Mouse (Mus musculus) central nervous system, embryonic 14 days (tissue): ENCODE results near the gene Gbgt1. TPM values are rescaled to one million over a fixed set of nuclear protein-coding genes. Genes with fewer than 3 reads are reported as not detected.

ENCODE experiments used
- polyA plus RNA-seq: library from polyadenylated mRNA; depleted of rRNA; stranded (reverse); fragments of >200 nt; gene quantifications from 2 replicates; pipeline ENCODE4 v1.2.3, GENCODE M21; 2012; rRNA removed

Gbgt1 gene
- polyA plus RNA-seq: 1.2 and 1.9 TPM in 2 replicates

GRCm38 (mm10) chr2:28496671-28497070 is at the start of gene Gbgt1:
Gene Gbgt1, plus strand, starts transcription at chr2:28496891.

GRCm38 (mm10) chr2:28465836-28466518 is 30.7 kb upstream of the Gbgt1 start, which contains the start of gene 1700007K13Rik:
Gene 1700007K13Rik, minus strand, starts transcription at chr2:28466332.

GRCm38 (mm10) chr2:28467860-28468485 is 28.7 kb upstream of the Gbgt1 start, which contains the start of gene Mrps2:
Gene Mrps2, plus strand, starts transcription at chr2:28468066.

GRCm38 (mm10) chr2:28505795-28506194 is 9.1 kb downstream of the Gbgt1 start, which contains the start of gene Gm10134:
Gene Gm10134, plus strand, starts transcription at chr2:28506095.

GRCm38 (mm10) chr2:28512798-28513401 is 16.2 kb downstream of the Gbgt1 start, which contains the start of gene Ralgds:
Gene Ralgds, plus strand, starts transcription at chr2:28513125.

Other genes starting within 250 kb of the Gbgt1 start
- gene Ppp1r26, start 50.1 kb upstream of the Gbgt1 start, polyA plus RNA-seq: 16.9 and 18.0 TPM in 2 replicates
- 1.5 and 2.2 TPM in 2 replicates for gene 1700007K13Rik, start 30.6 kb upstream of the Gbgt1 start, polyA plus RNA-seq
- 49.6 and 51.9 TPM in 2 replicates for gene Mrps2, start 28.8 kb upstream of the Gbgt1 start, polyA plus RNA-seq
- 0.28 and 0.93 TPM in 2 replicates for gene Gm10134, start 9.2 kb downstream of the Gbgt1 start, polyA plus RNA-seq
- 166 TPM in 2 replicates for gene Ralgds, start 16.2 kb downstream of the Gbgt1 start, polyA plus RNA-seq
- gene Cel, start 66.5 kb downstream of the Gbgt1 start, polyA plus RNA-seq: 0.05 and 0.06 TPM in 2 replicates
- 48.4 and 52.5 TPM in 2 replicates for gene Gtf3c5, start 86.9 kb downstream of the Gbgt1 start, polyA plus RNA-seq
- gene Gfi1b, start 125.1 kb downstream of the Gbgt1 start, polyA plus RNA-seq: 0.12 and 0.18 TPM in 2 replicates
- gene Tsc1, start 144.3 kb downstream of the Gbgt1 start, polyA plus RNA-seq: 31.2 and 34.3 TPM in 2 replicates
- 1.8 and 2.3 TPM in 2 replicates for gene Spaca9, start 202.8 kb downstream of the Gbgt1 start, polyA plus RNA-seq
- gene Ak8, start 203.3 kb downstream of the Gbgt1 start, polyA plus RNA-seq: 1.2 TPM in 2 replicates